Mouse (Mus musculus): Measurements from ENCODE around the gene Schip1. TPM values are rescaled to one million over a fixed set of nuclear protein-coding genes. Genes with fewer than 3 reads are reported as not detected.

Gene Schip1
- polyA plus RNA-seq, 1 experiment: 2.5 TPM

- no peak overlapping the region for H3K27ac ChIP-seq (ENCODE audit: control insufficient read depth, insufficient read depth, low read depth, low read length)
- no peaks in the 10 kb centered on the region for H3K36me3 ChIP-seq (ENCODE audit: control insufficient read depth, insufficient read depth, low read length)
- H3K4me1 ChIP-seq (ENCODE audit: control insufficient read depth, insufficient read depth, low read length): no peaks in the 10 kb centered on the region
- H3K4me3 ChIP-seq (ENCODE audit: control insufficient read depth, low read depth, low read length): no peak overlapping the region
- H3K27me3 ChIP-seq (ENCODE audit: control insufficient read depth, insufficient read depth, low read length): no peaks in the 10 kb centered on the region
- no peak for TF ChIP-seq CTCF (IDR thresholded peaks at IDR 0.05; ENCODE audit: control insufficient read depth, insufficient read depth, insufficient replicate concordance, low read depth, low read length)
- no peak for TF ChIP-seq POLR2A (IDR thresholded peaks at IDR 0.05; ENCODE audit: control insufficient read depth, low read depth, low read length)
Observed at GRCm38 (mm10) chr3:68379242-68379641, 314.6 kb downstream of the Schip1 start.

GRCm38 (mm10) chr3:68383672-68384071 is 319.1 kb downstream of the Schip1 start:
- H3K4me3 ChIP-seq (ENCODE audit: control insufficient read depth, low read depth, low read length): no peak overlapping the region
- no peak for TF ChIP-seq CTCF (IDR thresholded peaks at IDR 0.05; ENCODE audit: control insufficient read depth, insufficient read depth, insufficient replicate concordance, low read depth, low read length)
- TF ChIP-seq POLR2A (IDR thresholded peaks at IDR 0.05; ENCODE audit: control insufficient read depth, low read depth, low read length): no peak
- no peak overlapping the region for H3K27ac ChIP-seq (ENCODE audit: control insufficient read depth, insufficient read depth, low read depth, low read length)
- H3K36me3 ChIP-seq (ENCODE audit: control insufficient read depth, insufficient read depth, low read length): no peaks in the 10 kb centered on the region
- no peaks in the 10 kb centered on the region for H3K4me1 ChIP-seq (ENCODE audit: control insufficient read depth, insufficient read depth, low read length)
- no peaks in the 10 kb centered on the region for H3K27me3 ChIP-seq (ENCODE audit: control insufficient read depth, insufficient read depth, low read length)

DNA sequence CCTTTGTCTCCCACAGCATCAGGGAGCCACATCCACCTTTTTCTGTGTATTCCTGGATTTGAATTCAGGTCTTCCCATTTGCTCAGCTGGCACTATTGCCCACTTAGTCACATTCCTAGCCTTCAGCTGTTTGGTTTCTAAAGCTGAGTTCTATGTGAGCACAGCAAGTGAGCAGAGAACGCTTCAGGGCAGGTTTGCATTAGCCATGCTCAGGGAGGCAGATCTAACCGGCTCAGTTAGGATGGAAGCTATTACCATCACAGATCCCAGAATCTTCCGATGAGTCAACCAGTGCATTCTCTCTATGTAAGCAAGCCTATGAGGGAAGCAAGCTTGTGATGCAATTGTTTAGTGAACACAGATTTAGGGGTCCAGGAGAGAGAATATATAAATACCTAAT is 320.9 kb downstream of the Schip1 start:
- H3K27me3 ChIP-seq (ENCODE audit: control insufficient read depth, insufficient read depth, low read length): no peaks in the 10 kb centered on the region
- no peaks in the 10 kb centered on the region for H3K36me3 ChIP-seq (ENCODE audit: control insufficient read depth, insufficient read depth, low read length)
- H3K27ac ChIP-seq (ENCODE audit: control insufficient read depth, insufficient read depth, low read depth, low read length): no peak overlapping the region
- TF ChIP-seq POLR2A (IDR thresholded peaks at IDR 0.05; ENCODE audit: control insufficient read depth, low read depth, low read length) (no peak), CTCF (IDR thresholded peaks at IDR 0.05; ENCODE audit: control insufficient read depth, insufficient read depth, insufficient replicate concordance, low read depth, low read length) (no peak)
- no peak overlapping the region for H3K4me3 ChIP-seq (ENCODE audit: control insufficient read depth, low read depth, low read length)
- no peaks in the 10 kb centered on the region for H3K4me1 ChIP-seq (ENCODE audit: control insufficient read depth, insufficient read depth, low read length)

DNA sequence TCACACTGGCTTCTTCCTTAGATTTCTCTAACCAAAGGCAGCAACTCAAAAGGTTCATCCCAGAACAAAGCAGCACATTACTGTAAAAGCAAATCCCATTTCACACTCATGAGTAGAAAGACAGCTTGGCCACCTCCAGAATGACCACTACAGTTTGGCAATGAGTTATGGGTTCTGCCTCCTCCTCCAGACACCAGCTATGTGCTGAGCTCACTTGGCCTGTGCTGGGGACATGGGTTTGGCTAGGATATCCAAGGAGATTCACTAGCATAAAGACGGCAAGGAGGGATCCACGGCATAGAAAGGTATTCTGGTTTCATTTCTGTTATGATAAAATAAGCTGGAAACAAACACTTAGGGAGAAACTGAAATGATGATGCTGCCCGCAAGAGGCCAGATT is 323.4 kb downstream of the Schip1 start:
- Histone ChIP-seq H3K4me3 (ENCODE audit: control insufficient read depth, low read depth, low read length) (no peak overlapping the region), H3K27ac (ENCODE audit: control insufficient read depth, insufficient read depth, low read depth, low read length) (no peak overlapping the region), H3K36me3 (ENCODE audit: control insufficient read depth, insufficient read depth, low read length) (no peaks in the 10 kb centered on the region), H3K4me1 (ENCODE audit: control insufficient read depth, insufficient read depth, low read length) (no peaks in the 10 kb centered on the region), H3K27me3 (ENCODE audit: control insufficient read depth, insufficient read depth, low read length) (no peaks in the 10 kb centered on the region)
- no peak for TF ChIP-seq POLR2A (IDR thresholded peaks at IDR 0.05; ENCODE audit: control insufficient read depth, low read depth, low read length)
- no peak for TF ChIP-seq CTCF (IDR thresholded peaks at IDR 0.05; ENCODE audit: control insufficient read depth, insufficient read depth, insufficient replicate concordance, low read depth, low read length)

- no peaks in the 10 kb centered on the region for H3K36me3 ChIP-seq (ENCODE audit: control insufficient read depth, insufficient read depth, low read length)
- H3K27ac ChIP-seq (ENCODE audit: control insufficient read depth, insufficient read depth, low read depth, low read length): no peak overlapping the region
- TF ChIP-seq CTCF (IDR thresholded peaks at IDR 0.05; ENCODE audit: control insufficient read depth, insufficient read depth, insufficient replicate concordance, low read depth, low read length): no peak
- TF ChIP-seq POLR2A (IDR thresholded peaks at IDR 0.05; ENCODE audit: control insufficient read depth, low read depth, low read length): no peak
- no peaks in the 10 kb centered on the region for H3K4me1 ChIP-seq (ENCODE audit: control insufficient read depth, insufficient read depth, low read length)
- no peak overlapping the region for H3K4me3 ChIP-seq (ENCODE audit: control insufficient read depth, low read depth, low read length)
- no peaks in the 10 kb centered on the region for H3K27me3 ChIP-seq (ENCODE audit: control insufficient read depth, insufficient read depth, low read length)
Observed at GRCm38 (mm10) chr3:68393578-68393977, 329.0 kb downstream of the Schip1 start.

GRCm38 (mm10) chr3:68398691-68399090 is 334.1 kb downstream of the Schip1 start:
- no peaks in the 10 kb centered on the region for H3K27me3 ChIP-seq (ENCODE audit: control insufficient read depth, insufficient read depth, low read length)
- no peak overlapping the region for H3K27ac ChIP-seq (ENCODE audit: control insufficient read depth, insufficient read depth, low read depth, low read length)
- no peaks in the 10 kb centered on the region for H3K4me1 ChIP-seq (ENCODE audit: control insufficient read depth, insufficient read depth, low read length)
- no peaks in the 10 kb centered on the region for H3K36me3 ChIP-seq (ENCODE audit: control insufficient read depth, insufficient read depth, low read length)
- no peak for TF ChIP-seq CTCF (IDR thresholded peaks at IDR 0.05; ENCODE audit: control insufficient read depth, insufficient read depth, insufficient replicate concordance, low read depth, low read length)
- TF ChIP-seq POLR2A (IDR thresholded peaks at IDR 0.05; ENCODE audit: control insufficient read depth, low read depth, low read length): no peak
- no peak overlapping the region for H3K4me3 ChIP-seq (ENCODE audit: control insufficient read depth, low read depth, low read length)

DNA sequence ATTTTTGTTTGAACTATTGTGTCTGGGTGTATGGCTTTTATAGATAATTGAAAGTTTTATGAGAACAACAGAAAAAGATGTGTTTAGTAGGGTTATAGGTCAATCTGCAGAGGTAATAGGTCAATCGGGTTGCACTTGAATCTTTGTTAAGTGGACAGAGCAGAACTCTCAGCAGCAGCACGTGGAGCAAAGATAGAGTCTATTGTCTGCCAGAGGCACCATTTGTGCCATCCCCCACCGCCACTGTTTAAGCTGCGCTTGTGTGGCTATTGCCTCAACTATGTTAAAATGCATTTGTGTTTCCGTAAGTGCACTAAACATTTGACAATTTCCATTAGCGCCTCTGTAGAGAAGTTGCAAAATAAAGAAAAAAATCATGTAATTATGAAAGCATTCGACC is 335.5 kb downstream of the Schip1 start:
- Histone ChIP-seq H3K4me1 (ENCODE audit: control insufficient read depth, insufficient read depth, low read length) (no peaks in the 10 kb centered on the region), H3K27ac (ENCODE audit: control insufficient read depth, insufficient read depth, low read depth, low read length) (no peak overlapping the region), H3K27me3 (ENCODE audit: control insufficient read depth, insufficient read depth, low read length) (no peaks in the 10 kb centered on the region), H3K36me3 (ENCODE audit: control insufficient read depth, insufficient read depth, low read length) (no peaks in the 10 kb centered on the region), H3K4me3 (ENCODE audit: control insufficient read depth, low read depth, low read length) (no peak overlapping the region)
- TF ChIP-seq CTCF (IDR thresholded peaks at IDR 0.05; ENCODE audit: control insufficient read depth, insufficient read depth, insufficient replicate concordance, low read depth, low read length) (no peak), POLR2A (IDR thresholded peaks at IDR 0.05; ENCODE audit: control insufficient read depth, low read depth, low read length) (no peak)

- Histone ChIP-seq H3K4me1 (ENCODE audit: control insufficient read depth, insufficient read depth, low read length) (no peaks in the 10 kb centered on the region), H3K4me3 (ENCODE audit: control insufficient read depth, low read depth, low read length) (no peak overlapping the region), H3K27ac (ENCODE audit: control insufficient read depth, insufficient read depth, low read depth, low read length) (no peak overlapping the region), H3K36me3 (ENCODE audit: control insufficient read depth, insufficient read depth, low read length) (no peaks in the 10 kb centered on the region), H3K27me3 (ENCODE audit: control insufficient read depth, insufficient read depth, low read length) (no peaks in the 10 kb centered on the region)
- TF ChIP-seq CTCF (IDR thresholded peaks at IDR 0.05; ENCODE audit: control insufficient read depth, insufficient read depth, insufficient replicate concordance, low read depth, low read length): no peak
- no peak for TF ChIP-seq POLR2A (IDR thresholded peaks at IDR 0.05; ENCODE audit: control insufficient read depth, low read depth, low read length)
Observed at GRCm38 (mm10) chr3:68403343-68403742, 338.7 kb downstream of the Schip1 start.

All from testis, adult 2 months (tissue).